Mouse (Mus musculus) mature B cell (primary cell): ENCODE results near the gene Spdl1.

Source experiments
- in situ Hi-C: fragments of 300-500 bp; cut with MboI; formaldehyde crosslinking; loops from 2 replicates; pipeline ENCODE4 v1.14.3; 2019

Gene Spdl1

DNA sequence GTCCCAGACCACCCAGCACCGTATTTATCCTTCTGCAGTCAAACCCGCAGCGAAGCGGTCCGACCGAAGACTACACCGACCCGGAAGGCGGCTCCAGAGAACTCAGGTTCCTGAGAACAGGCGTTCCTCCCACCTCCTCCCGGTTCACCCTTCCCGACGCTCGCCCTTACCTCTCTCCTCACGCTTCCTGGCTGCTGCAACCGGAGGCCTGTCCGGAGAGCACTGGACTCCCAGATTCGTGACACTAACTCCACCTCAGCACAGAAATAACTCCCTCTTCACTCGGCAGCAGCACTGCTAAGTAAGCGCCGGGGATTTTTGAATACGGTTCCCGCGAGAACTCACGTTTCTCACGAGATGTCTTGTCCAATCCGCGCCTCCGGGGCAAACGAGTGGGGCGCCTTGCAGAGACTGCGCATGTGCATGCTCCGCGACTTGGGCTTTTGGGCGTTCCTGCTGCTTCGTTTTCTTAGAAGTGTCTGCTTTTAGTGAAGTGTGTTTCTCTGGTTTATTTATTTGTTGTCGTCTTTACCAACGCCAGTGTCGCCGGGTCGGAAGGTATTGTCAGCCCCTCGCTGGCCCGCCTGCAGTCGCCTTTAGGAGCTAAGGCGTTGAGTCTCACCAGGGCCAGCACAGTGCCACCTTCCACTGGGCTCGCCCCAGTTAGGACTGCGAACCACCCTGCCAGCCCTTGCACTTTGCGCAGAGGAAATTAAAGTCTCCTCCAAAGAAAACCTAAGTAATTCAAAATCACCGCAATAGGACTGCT is at the start of gene Spdl1:
TSS of gene Spdl1 (minus strand) at position 324 of the 769 bp plus-strand sequence.
- in situ Hi-C loops, result loop anchor here (25.0 kb wide), 4 partner anchors 254 to 1004 kb away; partner anchors contain the start of genes Pank3 and Rars

DNA sequence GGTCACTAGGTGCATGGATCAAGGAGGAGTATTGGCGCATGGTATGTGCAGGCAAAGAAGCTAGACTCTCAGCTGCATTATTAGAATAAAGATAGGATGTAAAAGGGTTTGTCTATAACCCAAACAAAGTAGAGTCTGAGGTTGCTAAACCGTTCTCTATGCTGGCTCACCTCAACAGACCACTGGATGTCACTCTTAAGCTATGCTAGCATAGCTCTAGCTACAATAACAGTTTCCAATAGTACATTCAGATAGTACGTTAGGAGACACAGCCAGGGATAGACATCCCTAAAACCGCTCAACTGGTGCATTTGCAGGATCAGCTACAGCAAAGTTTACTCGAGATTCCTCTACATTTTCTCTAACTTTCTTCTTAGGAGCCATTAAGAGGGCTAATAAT is 48.1 kb upstream of the Spdl1 start:
- in situ Hi-C loops, result no loop called here

DNA sequence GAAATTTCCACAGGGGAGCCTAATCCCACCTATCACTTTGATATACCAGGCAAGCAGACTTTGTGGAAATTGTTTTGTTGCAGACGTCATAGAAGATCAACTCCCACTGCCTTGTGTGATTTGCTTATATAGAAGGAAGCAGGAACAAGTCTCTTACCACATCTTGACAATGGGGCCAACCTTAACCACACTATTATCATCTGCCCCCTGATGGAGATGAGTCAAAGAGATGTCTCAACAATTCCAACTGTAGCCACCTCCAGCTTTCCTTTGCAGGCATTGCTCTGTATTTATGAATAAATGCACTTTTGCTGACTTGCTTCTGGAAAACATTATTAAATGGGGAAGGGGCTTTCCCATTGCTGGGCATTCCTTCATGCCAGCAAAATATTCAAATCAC is 46.2 kb upstream of the Spdl1 start:
- in situ Hi-C loops, result no loop called here

DNA sequence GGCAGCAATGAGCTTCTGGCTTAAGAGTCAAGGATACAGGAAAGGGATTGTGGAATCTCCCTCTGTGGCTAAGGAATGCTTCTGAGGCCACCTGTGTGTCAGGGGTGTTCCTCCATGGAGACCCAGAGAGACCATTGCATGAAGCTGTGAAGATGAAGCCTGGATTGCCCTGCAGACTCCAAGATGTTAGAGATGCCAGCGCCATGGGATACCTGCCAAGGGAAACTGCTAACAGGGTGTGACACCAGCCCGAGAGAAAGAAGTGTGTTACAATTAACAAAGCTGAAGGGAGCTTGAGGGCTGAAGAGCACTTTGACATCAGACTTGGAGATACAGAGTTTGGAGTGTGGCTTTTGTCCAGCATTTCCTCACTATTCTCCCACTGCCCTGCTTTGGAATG is 40.4 kb upstream of the Spdl1 start:
- in situ Hi-C loops, result no loop called here

DNA sequence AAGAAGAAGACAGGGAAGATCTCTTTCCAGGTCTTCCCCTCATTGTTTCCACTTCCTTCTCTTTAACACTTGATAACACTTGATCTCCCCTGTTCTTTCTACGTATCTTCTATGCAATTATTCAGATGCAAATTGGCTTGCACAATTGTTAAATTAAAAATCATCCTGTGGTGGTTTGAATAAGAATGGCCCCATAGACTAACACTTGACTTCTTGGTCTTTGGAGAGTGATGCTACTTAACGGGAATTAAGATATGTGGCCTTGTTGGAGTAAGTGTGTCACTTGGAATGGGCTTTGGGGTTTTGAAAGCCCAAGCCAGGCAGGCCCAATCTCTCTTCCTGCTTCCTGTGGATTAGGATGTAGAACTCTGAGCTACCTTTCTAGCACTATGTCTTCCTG is 39.0 kb upstream of the Spdl1 start:
- in situ Hi-C loops, result no loop called here

DNA sequence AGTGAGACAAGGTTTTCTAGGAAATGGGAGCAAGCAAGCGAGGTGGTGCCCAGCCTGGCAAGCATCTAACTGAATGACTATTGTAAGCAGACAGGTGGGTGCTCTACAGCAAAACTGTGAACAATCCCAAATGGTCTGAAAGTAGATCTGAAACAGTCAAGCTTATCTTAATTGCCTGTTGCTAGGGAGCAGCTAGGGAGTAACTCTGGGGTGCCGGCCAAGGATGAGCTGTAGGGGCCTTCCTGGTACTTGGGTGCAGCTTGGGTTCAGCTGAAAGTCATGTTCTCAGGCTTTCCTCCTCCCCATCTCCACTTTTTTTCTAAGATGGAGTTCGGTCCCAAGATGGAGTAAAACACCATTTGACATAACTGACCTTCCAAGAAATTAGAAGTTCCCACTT is 38.5 kb upstream of the Spdl1 start:
- in situ Hi-C loops, result no loop called here

DNA sequence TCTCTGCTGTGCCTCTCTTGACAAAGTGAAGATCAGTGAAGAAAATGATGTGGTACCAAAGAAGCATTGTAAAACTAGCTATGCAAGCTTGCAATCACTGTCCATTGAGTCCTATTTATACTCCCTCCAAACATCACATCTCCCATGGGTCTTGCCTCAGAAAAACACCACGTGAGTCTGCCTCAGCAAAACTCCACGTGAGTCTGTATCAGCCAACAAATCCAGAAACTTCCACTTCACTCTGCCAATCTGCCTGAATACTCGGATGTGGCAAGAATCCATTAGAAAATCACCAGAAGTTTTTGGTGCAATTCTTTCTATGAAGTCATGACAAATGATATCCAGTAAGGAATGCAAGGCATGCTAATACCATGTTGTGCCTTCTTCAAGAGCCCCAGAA is 38.0 kb upstream of the Spdl1 start:
- in situ Hi-C loops, result no loop called here

DNA sequence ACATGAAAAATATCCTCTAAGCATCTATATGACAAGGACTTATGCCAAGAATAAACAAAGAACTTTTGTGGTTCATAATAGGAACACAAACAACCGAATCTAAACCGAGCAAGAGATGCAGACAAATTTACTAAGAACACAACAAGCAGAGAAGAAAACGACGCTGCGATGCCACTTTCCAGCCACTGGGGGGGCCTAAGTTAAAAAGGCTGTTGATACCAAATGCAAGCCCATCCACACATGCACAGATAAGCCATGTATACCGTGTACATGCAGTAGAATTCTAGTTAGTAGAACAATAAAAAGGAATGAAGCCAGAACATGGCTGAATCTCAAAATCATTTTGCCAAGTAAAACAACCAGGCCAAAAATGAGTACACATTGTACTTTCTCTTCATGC is 35.2 kb upstream of the Spdl1 start:
- in situ Hi-C loops, result no loop called here

DNA sequence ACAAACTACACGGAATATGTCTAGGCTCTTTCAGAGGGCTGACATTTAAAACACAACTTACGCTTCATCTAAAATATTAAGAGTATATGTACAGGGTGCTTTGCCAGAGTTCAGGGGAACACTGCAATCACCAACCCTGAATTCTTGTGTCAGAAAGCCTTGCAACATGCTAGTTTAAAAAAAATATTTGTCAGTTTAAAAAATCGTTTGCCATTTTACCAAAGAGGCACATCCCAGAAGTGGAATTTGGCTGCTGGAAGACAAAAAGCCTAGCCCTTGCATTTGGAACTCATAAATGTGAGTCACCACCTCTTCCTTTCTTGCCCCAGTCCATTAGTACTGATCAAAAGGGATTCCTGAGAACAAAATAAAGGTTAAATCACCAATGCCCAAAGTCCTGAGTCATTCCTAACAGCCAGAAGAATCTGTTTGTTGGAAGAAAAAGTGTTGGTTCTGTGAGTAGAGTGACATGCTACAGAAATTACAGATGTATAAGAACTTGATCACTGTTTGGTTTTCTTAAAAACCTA is 32.4 kb upstream of the Spdl1 start:
- in situ Hi-C loops, result no loop called here

DNA sequence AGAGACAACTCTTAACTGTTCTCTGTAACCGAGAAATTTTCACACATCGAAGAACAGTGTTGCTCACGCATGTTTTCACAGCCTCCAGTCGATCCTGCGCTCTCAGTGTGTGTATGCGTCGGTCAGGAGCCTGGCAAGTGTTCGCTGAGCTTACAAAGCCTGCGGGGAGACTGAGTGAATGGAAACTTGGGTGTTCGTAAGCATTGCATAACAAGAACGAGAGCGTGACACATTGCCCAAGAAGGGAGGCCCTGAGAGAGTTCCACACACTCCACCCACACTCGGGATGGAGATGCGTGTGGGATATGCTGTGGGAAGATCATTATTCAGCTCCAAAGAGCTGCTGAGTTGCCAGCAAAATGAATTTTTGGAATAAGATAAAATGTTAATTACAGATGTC is 31.7 kb upstream of the Spdl1 start:
- in situ Hi-C loops, result no loop called here

DNA sequence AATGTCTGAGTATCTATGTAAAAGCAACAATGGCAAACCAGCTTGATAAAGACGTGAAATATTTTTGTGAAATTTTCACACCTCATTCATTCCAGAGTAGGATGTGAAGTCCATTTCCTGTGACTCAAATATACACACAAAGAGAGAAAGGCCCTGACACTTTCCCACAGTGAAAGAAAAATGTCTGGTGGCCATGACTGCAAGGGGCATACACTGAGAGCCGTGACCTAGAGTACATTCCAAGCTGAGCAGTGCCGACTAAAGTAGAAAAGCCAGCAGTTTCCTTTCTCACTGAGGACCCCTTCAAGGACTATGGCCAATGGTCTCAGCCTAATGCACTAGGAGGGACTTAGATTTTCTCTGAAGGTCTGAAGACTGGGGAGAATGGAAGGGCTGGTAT is 23.2 kb upstream of the Spdl1 start:
- in situ Hi-C loops, result no loop called here

DNA sequence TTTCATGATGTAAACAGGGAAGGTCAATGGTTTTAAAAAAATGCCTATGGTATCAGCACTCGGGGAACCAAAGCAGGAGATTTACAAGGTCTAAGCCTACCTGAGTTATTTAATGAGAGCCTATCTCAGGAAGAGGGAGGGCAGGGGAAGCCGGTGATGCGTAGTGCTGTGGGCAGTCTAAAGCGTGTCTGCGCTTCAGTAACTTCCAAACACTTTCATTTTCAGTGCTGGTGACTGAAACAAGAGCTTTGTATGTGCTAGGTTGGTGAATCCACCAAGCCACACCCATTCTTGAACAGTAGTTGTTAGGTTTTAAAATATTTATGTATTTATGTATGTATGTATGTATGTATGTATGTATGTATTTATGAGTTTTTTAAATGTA is 12.8 kb upstream of the Spdl1 start:
- in situ Hi-C loops, result loop anchor here (10.0 to 25.0 kb wide), 5 partner anchors 241 to 991 kb away; partner anchors contain the start of genes Pank3 and Rars

DNA sequence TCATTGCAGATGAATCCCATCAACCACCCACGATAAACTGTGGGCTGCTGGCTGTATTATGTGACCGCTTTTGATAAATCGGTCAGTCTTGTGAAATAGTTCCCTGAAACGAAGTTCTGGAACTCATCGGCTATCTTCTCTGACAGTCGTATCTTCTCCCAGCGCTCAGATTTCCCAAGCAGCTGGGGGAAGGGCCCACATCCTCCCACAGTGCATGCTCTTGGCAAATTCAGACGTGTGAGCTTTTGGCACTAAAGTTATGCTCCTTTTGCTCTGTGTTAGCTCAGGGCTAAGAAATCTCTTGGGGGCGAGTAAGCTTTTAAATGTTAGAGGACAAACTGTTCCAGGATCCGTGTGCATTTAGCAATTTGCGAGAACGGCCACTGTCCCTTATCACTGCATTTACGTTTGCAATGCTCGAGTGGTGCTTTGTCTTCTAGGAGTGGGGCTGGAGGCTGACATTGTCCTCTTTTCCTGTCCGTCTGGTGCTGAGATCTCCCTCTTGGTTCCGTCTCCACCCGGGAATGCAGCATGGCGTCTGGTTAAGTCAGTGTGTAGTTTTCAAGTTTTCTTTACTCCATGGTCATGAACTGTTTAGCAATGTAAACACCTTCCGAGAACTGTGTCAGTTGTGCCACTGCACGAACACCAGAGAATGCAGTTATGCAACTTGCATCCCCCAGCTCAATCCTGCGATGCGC is 12.3 kb upstream of the Spdl1 start:
- in situ Hi-C loops, result loop anchor here (10.0 to 25.0 kb wide), 5 partner anchors 242 to 992 kb away; partner anchors contain the start of genes Pank3 and Rars

DNA sequence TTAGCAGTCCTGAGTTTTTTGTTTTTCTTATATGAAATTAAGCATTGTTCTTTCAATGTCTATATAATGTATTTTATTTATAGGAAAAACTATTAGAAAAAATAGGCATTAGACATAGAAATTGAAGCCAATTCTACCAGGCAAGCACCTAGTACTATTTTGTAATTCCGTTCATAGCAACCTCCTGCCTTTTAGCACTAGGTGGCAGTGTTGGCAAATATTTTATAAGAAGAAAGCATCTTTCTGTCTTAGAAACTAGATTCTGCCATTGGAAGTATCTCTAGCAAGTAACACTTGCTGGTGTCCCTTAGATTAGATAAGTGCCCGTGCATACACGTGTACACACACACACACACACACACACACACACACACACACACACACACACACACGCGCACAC is 10.1 kb upstream of the Spdl1 start:
- in situ Hi-C loops, result loop anchor here (10.0 to 25.0 kb wide), 5 partner anchors 244 to 994 kb away; partner anchors contain the start of genes Pank3 and Rars

DNA sequence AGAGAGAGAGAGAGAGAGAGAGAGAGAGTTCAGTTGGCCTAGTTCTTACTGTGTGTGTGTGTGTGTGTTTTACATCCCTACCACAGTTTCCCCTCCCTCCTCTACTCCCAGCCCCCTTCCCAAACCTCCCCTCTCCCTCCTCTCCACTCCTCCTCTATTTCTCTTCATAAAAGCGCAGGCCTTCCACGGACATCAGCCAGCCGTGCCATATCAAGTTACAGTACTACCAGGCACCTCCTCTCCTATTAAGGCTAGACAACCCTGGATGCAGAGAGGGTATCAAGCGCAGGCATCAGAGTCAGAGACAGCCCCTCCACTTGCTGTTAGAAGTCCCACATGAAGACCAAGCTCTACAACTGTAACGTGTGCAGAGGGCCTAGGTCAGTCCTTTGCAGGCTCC is 6.8 kb upstream of the Spdl1 start:
- in situ Hi-C loops, result loop anchor here (10.0 to 25.0 kb wide), 5 partner anchors 247 to 997 kb away; partner anchors contain the start of genes Pank3 and Rars

DNA sequence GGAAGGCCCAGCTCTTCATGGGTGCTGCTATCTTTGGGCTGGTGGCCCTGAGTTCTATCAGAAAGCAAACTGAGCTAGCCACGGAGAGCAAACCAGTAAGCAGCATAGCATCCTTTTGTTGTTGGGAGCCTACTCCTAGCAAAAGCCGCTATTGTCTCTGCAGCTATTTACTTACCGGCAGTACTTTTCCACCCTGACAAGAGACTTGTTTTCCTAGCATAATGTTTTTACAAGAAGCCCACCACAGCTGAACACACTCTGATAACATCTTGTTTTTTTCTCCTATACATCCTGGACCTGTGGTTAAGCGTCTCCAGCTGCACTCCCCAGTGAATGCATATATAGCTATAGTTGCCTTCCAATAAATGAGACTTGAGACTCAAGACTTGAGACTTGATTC is 5.6 kb upstream of the Spdl1 start:
- in situ Hi-C loops, result loop anchor here (25.0 kb wide), 4 partner anchors 248 to 998 kb away; partner anchors contain the start of genes Pank3 and Rars

DNA sequence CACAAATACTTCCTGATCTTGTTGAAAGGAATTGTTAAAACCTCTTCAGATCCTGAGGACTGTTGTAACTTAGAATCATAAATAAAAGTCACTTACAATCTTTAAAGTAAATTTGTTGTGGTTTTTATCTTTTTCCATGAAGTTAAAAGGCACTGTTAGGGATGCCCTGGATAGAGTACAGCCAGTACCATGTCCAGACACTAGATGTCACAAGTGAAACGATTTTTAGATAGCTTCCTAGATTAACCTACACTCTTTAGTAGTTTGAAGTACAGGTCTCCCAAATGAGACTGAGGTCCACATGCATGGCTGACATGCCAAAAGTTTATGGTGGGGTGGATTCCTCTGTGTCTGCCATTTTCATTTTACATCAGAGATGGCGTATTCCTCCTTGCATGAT is 2.8 kb upstream of the Spdl1 start:
- in situ Hi-C loops, result loop anchor here (25.0 kb wide), 4 partner anchors 251 to 1001 kb away; partner anchors contain the start of genes Pank3 and Rars

DNA sequence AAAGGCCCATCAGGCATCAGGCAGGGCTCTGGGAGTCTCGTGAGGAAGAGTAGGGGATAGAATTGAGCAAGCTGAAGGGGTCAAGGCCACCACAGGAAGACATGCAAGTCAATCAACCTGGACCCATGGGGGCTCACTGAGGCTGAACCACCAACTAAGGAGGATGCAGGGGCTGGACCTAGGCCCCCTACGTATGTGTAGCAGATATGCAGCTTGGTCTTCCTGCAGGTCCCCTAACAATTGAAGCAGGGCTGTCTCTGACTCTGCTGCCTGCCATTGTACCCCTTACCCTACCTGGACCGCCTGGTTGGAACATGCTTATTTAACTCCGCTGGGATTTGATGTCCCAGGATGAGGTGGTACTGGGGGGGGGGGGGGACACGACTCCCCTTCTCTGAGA is 763 bp downstream of the Spdl1 start:
- in situ Hi-C loops, result loop anchor here (25.0 kb wide), 4 partner anchors 255 to 1005 kb away; partner anchors contain the start of genes Pank3 and Rars

DNA sequence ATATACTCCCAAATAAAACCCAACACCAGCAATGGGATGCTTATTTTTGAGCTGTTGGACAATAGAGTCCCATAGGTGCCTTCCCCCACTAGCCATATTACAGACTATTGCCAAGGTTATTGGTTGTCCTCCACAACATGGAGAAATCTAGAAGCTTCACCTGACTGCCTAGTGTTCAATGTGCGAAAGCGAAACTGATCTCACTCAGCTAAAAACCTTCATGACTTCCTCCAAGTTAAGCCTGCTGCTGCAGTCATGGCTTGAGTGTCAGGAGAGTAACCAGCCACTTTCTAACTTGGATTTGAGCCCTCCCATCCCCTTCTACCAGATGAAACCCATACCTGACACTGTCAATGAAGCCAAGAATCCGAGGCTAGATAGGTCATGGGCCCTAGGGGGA is 5.6 kb downstream of the Spdl1 start:
- in situ Hi-C loops, result loop anchor here (25.0 kb wide), 4 partner anchors 259 to 1009 kb away; partner anchors contain the start of genes Pank3 and Rars

DNA sequence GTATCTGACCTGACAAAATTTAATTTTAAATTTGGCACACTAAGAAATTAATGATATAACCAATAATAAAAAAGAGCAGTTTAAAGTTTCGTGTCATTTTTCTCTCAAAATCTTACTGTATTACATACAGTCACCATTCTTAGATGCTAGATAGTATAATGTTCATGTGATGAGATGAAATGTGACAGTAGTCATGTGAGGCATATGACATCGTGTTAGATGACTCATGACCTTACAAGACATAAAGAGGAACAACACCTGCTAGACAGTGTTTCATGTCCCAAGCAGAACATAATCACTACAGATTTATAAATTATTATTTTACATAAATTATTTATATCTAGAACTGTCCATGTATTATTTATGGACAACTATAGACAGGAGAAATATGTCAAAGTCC is 6.5 kb downstream of the Spdl1 start:
- in situ Hi-C loops, result loop anchor here (25.0 kb wide), 4 partner anchors 260 to 1010 kb away; partner anchors contain the start of genes Pank3 and Rars

DNA sequence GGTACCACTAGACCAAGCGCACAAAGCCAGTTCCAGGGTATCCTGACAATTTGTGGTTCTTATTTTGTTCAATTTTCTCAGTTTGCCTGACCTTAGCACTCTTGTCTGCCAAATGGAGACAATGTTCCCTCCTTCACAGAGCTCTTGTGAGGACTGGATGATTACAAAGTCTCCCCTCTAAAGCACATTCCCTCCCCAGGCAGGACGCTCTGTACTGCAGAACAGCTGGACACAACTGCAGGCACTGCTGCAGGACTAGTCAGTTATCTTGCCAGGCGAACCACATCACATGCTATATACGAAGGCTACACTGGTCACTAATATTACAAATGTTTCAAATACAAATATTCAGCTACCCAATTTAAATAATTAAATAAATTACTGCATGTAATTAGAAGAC is 8.7 kb downstream of the Spdl1 start:
- in situ Hi-C loops, result loop anchor here (25.0 kb wide), 4 partner anchors 263 to 1013 kb away; partner anchors contain the start of genes Pank3 and Rars

DNA sequence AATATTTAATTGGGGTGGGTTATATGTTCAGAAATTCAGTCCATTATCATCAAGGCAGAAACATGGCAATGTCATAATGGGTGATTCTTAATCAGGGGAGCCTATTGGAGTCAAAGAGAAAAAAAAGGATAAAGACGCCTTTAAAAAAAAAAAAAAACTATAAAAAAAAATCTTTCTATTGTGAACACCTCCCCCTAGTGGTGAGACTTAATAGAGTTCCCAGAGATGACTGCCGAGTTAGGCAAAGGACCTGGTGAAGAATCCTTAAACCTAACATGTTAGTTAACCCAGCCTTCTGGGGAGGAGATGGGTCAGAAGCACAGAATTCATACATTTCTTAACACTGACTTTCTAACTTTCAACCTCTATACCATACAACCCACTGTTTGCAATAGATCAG is 18.7 kb downstream of the Spdl1 start:
- in situ Hi-C loops, result no loop called here
